Mouse (Mus musculus): Measurements from ENCODE around the gene 2310039H08Rik. TPM values are rescaled to one million over a fixed set of nuclear protein-coding genes. Genes with fewer than 3 reads are reported as not detected.

2310039H08Rik gene
- polyA plus RNA-seq (2015; fragmentation: Nextera tagmentation; extraction: Ambion mirVana) = 73.9 and 80.1 TPM in 2 replicates

DNA sequence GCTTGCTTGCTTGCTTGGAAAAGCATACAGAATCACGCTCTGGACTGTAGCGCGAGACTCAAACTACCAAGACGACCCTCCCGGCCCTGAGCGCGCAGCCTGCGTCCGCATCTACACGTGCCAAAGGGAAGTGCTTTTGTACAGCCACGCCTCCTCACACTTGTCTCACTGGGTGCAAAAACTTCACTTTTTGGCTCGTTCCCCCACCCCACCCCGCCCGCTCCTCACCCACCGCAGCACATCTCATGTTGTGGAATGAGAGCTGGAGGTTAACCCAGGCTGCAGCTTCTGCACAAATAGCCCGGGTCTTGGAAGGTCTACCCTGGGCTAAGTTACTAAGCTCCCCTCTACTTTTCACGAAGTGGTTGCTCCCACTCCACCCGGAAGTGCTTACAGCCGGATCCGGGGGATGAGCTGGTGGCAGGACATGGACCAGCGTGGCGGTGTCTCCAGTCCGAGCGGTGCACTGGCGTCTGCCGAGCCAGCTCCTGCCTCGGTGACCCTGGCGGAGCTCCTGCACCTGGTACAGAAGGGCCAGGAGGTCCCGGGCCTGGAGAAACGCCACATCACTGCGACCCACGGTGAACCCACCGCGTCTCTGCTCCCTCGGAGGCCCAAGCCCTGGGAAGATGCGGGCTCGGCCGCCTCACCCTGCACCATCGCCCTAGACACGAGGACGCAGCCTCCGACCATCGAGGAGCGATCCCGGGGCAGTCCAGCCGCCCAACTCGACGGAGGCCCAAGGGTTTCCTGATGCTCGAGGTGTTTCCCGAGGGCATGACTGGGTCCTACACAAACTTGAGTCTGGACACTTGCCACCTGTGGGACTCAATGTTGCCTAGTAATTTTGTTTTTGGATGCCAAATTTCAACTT lies at the start of gene 2310039H08Rik:
TSS of gene 2310039H08Rik (plus strand) at position 232 of the 874 bp plus-strand sequence.
- peak within 1 kb of the TSS; percentile 95 for H3K4me2 ChIP-seq (replicated peaks; ENCODE audit: low read depth, low read length)
- peak within 1 kb of the TSS; percentile 82 for H3K4me3 ChIP-seq (ENCODE audit: low read depth, low read length)
- TF ChIP-seq CTCF (IDR thresholded peaks at IDR 0.05) = no peak
- TF ChIP-seq EP300 (IDR thresholded peaks at IDR 0.05) = no peak
- peak; percentile 90 for ATAC-seq
- peaks cover 3% of the 10 kb centered on the region; the same call in 1 of the 2 replicates for H3K4me1 ChIP-seq (ENCODE audit: insufficient read depth, low read depth, low read length)
- DNase-seq (ENCODE audit: low spot score) = peak; percentile 95
- WGBS = 1% methylated on average over 50 of the region's 50 CpGs
- peak within 1 kb of the TSS; percentile 71 for H3K9ac ChIP-seq (replicated peaks; ENCODE audit: low read depth)
- H3K27ac ChIP-seq (ENCODE audit: low read length) = peak within 1 kb of the TSS; percentile 84
- peaks cover 20% of the 10 kb centered on the region; the same call in 1 of the 2 replicates for H3K36me3 ChIP-seq (ENCODE audit: insufficient read depth, low read length)
- H3K27me3 ChIP-seq (replicated peaks; ENCODE audit: insufficient read depth, low read length) = no peaks in the 10 kb centered on the region
- no peaks in the 10 kb centered on the region for H3K9me3 ChIP-seq (ENCODE audit: low read length)

- Histone ChIP-seq H3K4me1 (ENCODE audit: insufficient read depth, low read depth, low read length) (0 out of 2 replicates have a peak, but pooled peaks cover 3% of the 10 kb centered on the region), H3K4me3 (ENCODE audit: low read depth, low read length) (no peak overlapping the region), H3K36me3 (ENCODE audit: insufficient read depth, low read length) (peaks cover 10% of the 10 kb centered on the region), H3K9ac (replicated peaks; ENCODE audit: low read depth) (no peak overlapping the region), H3K9me3 (ENCODE audit: low read length) (no peaks in the 10 kb centered on the region), H3K27me3 (replicated peaks; ENCODE audit: insufficient read depth, low read length) (no peaks in the 10 kb centered on the region), H3K27ac (ENCODE audit: low read length) (no peak overlapping the region), H3K4me2 (replicated peaks; ENCODE audit: low read depth, low read length) (no peak overlapping the region)
- WGBS = 75% methylated on average over 17 of the region's 20 CpGs
- TF ChIP-seq EP300 (IDR thresholded peaks at IDR 0.05) (no peak), CTCF (IDR thresholded peaks at IDR 0.05) (no peak)
- DNase-seq (ENCODE audit: low spot score) = no peak
- ATAC-seq = no peak
Observed at GRCm38 (mm10) chr17:46724477-46725084, 47.9 kb upstream of the 2310039H08Rik start.

DNA sequence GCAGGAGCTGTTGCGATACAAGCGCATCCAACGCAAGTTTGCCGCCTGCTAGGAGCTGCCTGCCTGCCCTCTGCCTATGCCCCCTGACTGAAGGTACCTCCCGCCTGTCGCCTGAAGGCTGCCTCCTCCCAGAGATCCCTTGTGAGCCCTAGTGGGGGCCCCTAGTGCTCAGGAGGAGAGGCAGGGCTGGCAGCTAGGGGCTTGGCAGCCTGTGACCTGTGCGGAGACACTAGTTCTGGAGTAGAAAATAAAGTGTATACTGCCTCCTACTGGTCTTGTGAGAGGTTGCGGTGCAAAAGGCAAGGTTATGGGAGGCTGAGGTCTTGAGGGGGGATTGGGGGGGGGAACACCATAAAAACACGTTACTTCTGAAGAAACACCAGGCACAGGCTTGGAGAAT lies 47.2 kb upstream of the 2310039H08Rik start:
- Histone ChIP-seq H3K9ac (replicated peaks; ENCODE audit: low read depth) (no peak overlapping the region), H3K4me3 (ENCODE audit: low read depth, low read length) (no peak overlapping the region), H3K27me3 (replicated peaks; ENCODE audit: insufficient read depth, low read length) (no peaks in the 10 kb centered on the region), H3K4me1 (ENCODE audit: insufficient read depth, low read depth, low read length) (0 out of 2 replicates have a peak, but pooled peaks cover 3% of the 10 kb centered on the region), H3K9me3 (ENCODE audit: low read length) (no peaks in the 10 kb centered on the region), H3K27ac (ENCODE audit: low read length) (no peak overlapping the region), H3K36me3 (ENCODE audit: insufficient read depth, low read length) (peaks cover 10% of the 10 kb centered on the region), H3K4me2 (replicated peaks; ENCODE audit: low read depth, low read length) (no peak overlapping the region)
- TF ChIP-seq CTCF (IDR thresholded peaks at IDR 0.05) = peak; percentile 74
- TF ChIP-seq EP300 (IDR thresholded peaks at IDR 0.05) = no peak
- 0 out of 2 replicates have a peak, but pooled peaks have one; percentile 3 for ATAC-seq
- 64% methylated on average over 9 of the region's 9 CpGs for WGBS
- peak; percentile 66 for DNase-seq (ENCODE audit: low spot score)

GRCm38 (mm10) chr17:46725731-46726645 lies 46.4 kb upstream of the 2310039H08Rik start:
- WGBS = 88% methylated on average over 26 of the region's 26 CpGs
- Histone ChIP-seq H3K36me3 (ENCODE audit: insufficient read depth, low read length) (peaks cover 10% of the 10 kb centered on the region), H3K9ac (replicated peaks; ENCODE audit: low read depth) (no peak overlapping the region), H3K27me3 (replicated peaks; ENCODE audit: insufficient read depth, low read length) (no peaks in the 10 kb centered on the region), H3K4me1 (ENCODE audit: insufficient read depth, low read depth, low read length) (0 out of 2 replicates have a peak, but pooled peaks cover 3% of the 10 kb centered on the region), H3K4me2 (replicated peaks; ENCODE audit: low read depth, low read length) (no peak overlapping the region), H3K9me3 (ENCODE audit: low read length) (no peaks in the 10 kb centered on the region), H3K27ac (ENCODE audit: low read length) (no peak overlapping the region), H3K4me3 (ENCODE audit: low read depth, low read length) (no peak overlapping the region)
- ATAC-seq (no peak), DNase-seq (ENCODE audit: low spot score) (no peak)
- no peak for TF ChIP-seq CTCF (IDR thresholded peaks at IDR 0.05)
- no peak for TF ChIP-seq EP300 (IDR thresholded peaks at IDR 0.05)

DNA sequence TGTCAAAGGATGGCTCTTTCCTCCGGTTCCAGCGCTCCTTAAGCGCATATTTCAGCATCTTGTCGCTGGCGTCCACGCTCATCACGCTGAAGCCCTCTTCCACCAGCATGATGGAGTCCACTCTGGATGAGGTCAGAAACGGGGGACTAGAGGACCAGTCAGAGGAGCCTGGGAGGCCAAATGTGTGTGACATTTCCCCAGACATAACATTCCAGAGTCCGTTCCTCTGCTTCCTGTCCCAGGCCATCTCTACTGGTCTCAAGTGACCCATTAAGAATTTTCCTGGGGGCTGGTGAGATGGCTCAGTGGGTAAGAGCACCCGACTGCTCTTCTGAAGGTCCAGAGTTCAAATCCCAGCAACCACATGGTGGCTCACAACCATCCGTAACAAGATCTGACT lies 45.2 kb upstream of the 2310039H08Rik start:
- 88% methylated on average over 11 of the region's 11 CpGs for WGBS
- no peak overlapping the region for H3K4me2 ChIP-seq (replicated peaks; ENCODE audit: low read depth, low read length)

More for the DNA sequence above, 45.2 kb upstream of the 2310039H08Rik start:
- Histone ChIP-seq H3K36me3 (ENCODE audit: insufficient read depth, low read length) (no peaks in the 10 kb centered on the region; the same call in 1 of the 2 replicates), H3K9me3 (ENCODE audit: low read length) (no peaks in the 10 kb centered on the region), H3K9ac (replicated peaks; ENCODE audit: low read depth) (no peak overlapping the region), H3K27ac (ENCODE audit: low read length) (no peak overlapping the region), H3K4me1 (ENCODE audit: insufficient read depth, low read depth, low read length) (0 out of 2 replicates have a peak, but pooled peaks cover 3% of the 10 kb centered on the region), H3K4me3 (ENCODE audit: low read depth, low read length) (no peak overlapping the region), H3K27me3 (replicated peaks; ENCODE audit: insufficient read depth, low read length) (no peaks in the 10 kb centered on the region)
- no peak for ATAC-seq
- TF ChIP-seq CTCF (IDR thresholded peaks at IDR 0.05) = no peak
- TF ChIP-seq EP300 (IDR thresholded peaks at IDR 0.05) = no peak
- no peak for DNase-seq (ENCODE audit: low spot score)
